ENCODE assay signal across 1 mouse cellular context in genomic region chr5:143058208-143058607, GRCm38 (mm10).
TF ChIP-seq lines count a peak whose summit lies in the region.

No protein-coding gene starts in this region.

TF ChIP-seq in MEL, 35 proteins besides CTCF, POLR2A, EP300 and RAD21 (continued from another document):
- TF ChIP-seq MEF2A (IDR thresholded peaks at IDR 0.05; ENCODE audit: extremely low read depth, insufficient replicate concordance, low read depth, low read length, poor library complexity, severe bottlenecking) = peak; percentile 53; the same call in 1 of the 2 replicates
- TF ChIP-seq ZNF384 (IDR thresholded peaks at IDR 0.05; ENCODE audit: low read depth, low read length) = peak; percentile 76
